Mouse (Mus musculus) MEL-GATA-1-ER (cell line): ENCODE results near the gene Pip4k2c.

Experiments
- DNase-seq: peaks from one replicate; pipeline ENCODE4 v3.0.0-alpha.2; 2012; ENCODE audit warnings: low read depth; ENCODE audit errors: extremely low read depth

The Pip4k2c gene

DNA sequence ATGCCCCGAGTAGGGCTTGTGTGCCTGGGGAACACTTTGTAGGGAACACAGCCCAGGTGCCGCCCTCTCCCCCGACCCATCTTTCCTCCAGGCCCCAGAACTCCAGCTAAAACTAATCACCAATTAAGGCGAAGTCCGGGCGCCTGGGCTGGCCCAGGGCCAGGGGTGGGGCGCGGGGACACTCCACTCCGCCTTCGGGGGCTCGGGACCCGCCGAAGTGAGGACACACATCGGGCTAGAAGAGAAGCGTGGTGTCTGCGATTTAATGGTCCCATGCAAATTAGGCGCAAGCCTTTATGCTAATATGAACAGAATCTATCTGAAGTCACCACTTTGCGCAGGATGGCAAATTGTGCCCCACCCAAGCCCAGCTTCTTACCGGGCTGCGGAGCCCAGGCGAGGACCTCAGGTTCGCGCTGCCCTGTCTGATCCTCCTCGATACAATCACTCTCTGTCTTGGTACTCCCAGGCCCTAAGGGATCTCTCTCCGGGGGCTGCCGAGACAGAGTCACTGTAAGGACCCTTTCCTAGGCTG lies 22.2 kb downstream of the Pip4k2c start:
- DNase-seq = no peak

DNA sequence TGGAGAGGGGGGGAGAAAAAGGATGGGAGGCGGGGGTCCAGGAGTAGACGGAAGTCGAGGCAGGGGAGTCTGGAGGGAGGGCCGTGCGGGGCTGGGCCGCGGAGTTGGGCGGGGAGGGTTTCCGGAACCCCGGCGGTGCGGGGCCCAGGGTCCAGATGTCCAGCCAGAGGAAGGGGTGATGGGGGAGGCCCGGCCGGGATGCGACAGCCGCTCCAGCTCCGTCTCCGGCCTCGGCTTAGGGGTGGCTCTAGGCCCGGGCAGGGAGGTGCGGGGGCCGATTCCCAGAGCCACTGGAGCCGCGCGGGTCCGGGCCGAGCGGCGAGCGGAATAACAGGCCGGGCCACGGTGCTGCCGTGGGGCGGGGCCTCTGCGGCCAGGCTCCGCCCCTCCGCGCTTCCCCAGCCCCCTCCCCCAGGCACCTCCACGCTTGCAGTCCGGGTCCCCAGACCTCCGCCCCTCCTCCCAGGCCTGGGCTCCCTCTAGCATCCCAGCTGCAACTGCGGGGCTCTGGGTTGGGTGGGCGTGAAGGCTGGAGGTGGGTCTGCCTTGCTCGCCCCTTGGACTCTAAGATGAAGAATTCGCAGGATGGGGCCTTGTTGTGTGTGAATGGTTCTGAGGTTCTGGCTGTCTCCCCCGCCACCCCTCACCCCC lies 22.8 kb downstream of the Pip4k2c start:
- no peak for DNase-seq

DNA sequence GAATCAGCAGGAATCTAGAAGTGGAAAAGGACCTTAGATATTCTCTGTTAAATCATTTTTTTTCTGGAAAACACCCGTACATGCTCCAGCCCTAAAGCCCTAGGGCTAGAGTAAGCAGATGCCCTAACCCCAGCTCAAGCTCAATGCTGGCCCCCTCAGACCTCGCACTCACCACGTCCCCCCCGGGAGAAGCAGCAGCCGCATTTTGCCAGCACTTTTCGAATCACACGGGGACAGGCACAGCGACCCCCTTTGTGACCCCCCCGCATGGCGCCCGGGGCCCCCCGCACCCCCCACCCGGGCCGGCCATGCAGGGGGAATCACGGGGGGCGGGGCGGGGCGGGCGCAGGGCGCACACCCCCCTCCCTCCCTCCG lies 23.3 kb downstream of the Pip4k2c start:
- no peak for DNase-seq

DNA sequence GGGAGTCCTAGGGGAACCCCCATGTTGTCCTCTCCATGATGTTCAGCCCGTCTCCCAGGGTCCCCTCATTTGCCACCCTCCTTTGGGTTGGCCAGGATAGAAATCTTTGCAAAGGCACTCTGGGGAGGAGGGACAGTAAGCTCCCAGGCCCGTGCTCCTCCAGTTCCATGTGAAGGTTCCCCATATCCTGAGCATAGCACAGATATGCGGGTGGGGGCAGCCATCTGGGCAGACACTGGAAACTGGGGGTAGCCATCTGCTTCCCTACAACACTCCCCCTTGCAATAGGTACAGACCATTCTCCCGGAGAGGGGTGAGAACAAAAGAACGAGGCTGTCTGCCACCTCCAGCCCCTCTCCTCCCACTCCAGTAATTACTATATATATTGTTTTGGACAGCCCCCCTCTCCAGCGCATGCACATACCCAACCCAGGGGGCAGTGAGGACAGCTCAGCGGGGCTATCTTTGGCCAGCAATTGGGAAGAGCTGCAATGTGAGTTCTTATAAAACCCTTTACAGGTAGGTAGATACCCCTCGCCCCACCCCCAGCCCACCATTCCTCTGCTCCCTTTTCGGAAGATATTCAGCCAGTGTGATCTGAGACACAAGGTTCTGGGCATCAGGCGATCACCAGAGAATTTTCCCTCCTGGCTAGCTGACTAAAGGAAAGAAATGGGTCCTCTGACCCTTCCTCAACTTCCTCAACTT lies 23.9 kb downstream of the Pip4k2c start:
- no peak for DNase-seq

DNA sequence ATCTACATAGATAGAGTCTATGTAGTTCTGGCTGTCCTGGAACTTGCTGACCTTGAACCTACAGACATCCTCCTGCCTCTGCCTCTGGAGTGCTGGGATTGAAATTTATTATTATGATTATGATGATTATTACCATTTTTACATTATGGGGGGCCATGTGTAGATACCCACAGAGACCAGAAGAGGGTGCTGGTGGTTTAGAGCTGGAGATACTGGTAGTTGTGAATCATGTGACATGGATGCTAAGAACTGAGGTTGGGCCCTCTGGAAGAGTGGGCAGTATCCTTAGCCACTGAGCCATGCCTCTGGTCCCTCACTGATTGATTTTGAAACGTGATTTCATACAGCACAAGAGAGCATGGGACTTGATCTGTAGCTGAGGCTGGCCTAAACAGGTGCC lies 24.9 kb downstream of the Pip4k2c start:
- DNase-seq = no peak

DNA sequence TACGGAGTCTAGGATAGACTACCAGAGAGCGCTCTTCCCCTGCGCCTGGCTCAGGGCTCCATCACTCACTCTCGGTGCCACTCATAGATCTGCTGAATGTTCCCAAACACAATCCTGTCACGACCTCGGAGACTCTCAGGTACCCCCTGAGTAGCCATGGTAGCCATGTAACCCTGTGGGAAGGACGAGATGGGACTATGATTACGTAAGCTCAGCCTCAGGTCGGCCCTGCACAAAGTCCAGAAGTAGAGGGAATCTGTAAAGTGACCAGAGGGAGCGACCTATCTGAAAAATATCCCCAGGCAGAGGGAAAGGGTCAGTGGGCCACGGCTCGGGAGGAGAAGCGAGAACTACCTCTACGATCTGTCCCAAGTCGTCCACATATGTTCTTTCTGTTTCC lies 25.9 kb downstream of the Pip4k2c start:
- DNase-seq = no peak

DNA sequence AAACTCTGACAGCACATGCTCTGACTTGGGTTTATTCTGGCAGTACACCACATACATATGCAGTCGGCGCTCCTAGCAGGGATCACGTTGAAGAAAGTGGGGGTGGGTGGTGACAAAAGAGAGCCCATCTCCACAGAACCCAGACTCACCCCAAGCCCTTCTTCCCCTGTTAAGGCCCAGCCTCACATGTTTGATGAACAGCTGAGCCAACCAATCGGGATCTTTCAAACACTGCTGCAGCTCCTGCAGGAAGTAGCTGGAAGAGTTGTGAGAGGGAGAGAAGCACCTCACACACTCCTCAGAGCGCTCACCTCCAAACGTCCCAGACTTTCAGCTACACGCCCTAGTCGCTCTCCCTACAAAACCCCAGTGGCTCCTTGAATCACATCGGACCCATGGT lies 26.3 kb downstream of the Pip4k2c start:
- DNase-seq = no peak

DNA sequence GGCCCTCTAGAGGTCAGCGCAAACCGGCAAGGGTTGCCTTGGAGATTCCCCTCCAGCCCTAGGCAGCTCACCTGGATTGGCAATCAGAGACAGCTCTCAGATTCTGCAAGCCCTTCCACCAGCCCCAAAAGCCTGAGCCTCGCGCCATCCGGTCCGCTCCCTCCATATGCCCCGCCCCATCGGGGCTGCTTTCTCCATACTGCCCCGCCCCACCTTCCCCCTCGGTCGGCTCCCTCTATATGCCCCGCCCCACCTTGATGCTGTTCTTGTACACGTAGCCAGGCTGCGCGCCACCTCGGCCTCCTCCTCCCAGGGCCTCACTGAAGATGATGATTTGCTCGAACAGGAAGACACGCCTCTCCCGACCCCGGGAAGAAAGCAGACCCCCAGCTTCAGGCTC lies 27.6 kb downstream of the Pip4k2c start:
- DNase-seq = no peak

DNA sequence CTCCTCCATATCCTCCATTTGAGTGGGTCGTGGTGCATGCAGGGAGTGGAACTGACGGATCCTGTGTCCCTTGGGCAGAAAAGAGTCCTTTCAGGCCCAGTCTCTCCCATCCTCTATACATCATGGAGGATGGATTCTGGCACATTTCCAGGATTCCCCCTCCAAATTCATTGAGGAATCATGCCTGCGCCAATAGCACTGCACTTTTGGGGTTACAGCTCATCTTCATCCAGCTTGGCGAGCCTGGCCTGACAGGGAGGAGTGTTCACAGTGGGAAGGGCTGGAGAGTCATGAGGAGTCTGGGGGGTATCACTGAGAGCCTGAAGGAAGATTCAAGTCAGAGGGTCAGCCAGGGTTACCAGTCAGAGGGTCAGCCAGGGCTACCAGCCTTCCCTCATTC lies 28.8 kb downstream of the Pip4k2c start:
- DNase-seq = no peak

DNA sequence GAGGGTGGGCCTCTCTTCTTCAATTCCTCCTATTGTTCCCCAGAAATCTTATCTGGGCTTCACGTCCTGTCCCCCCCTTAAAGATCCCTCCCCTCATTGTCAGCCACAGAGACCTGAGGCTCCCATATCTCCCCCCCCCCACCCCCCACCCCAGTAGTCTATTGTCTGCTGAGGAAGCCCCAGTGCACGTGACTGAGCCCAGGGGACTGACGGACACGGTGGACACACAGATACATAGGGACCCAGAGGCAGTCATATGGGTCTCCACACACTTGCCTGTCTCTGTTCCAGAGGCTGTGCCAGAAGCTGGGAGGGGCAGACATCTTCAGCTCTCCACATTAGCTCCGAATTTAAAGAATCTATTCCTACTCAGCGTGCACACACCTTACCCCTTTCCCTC lies 29.8 kb downstream of the Pip4k2c start:
- DNase-seq = no peak

DNA sequence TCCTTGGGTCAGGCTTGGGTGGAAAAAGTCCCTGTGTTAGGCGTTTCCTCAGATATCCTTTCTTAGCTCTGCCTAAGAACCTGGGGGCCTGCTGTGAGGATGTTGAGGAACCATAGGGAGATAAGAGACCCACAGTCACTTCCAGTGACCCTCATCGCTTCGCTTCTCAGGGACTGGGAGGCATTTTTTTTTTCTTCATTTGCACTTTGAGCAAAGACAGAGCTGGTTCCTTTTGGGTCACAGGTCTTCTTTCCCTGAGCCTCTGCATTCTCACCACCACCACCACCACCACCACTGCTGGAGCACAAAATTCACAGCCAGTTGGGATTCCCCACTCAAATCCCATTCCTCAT lies 30.7 kb downstream of the Pip4k2c start:
- no peak for DNase-seq

DNA sequence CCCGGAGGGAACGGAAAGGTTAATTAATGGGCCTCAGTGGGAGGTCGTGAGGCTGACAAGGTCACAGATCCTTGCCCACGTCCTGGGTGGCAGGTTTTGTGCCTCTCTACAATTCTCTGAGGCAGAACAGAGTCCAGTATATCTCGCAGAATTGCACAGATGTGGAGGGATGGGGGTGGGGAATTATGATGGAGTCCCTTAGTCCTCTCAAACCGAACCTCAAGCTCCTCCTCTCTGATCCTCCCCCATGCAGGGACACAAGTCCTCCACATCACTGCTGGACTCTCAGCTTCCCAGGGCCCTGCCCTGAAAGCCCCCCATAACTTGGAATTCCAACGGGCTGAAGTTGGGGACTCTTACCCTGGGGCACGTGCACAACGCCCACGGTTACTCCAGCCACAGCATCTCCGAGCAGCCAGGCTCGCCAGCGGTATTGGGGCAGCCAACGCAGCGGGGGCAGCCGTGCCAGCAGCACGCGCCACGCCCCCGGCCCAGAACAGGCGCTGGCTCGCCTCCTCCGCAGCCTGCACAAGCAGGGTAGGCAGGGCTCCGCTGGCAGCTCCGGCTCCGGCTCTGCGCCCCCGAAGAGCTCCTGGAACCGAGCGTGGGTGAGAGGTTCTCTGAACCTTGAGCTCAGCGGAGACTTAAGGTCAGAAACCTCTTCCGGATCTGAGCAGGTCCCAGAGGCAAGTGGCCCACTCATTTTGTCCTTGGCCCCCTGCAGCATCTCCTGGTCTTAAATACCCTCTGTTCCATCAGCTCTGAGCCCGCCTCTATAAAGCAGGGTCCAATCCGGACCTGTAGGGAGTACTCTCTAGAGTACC lies 31.3 kb downstream of the Pip4k2c start, which contains the start of gene Slc26a10:
TSS of gene Slc26a10 (minus strand) at position 775 of the 824 bp plus-strand sequence.
- DNase-seq = no peak

DNA sequence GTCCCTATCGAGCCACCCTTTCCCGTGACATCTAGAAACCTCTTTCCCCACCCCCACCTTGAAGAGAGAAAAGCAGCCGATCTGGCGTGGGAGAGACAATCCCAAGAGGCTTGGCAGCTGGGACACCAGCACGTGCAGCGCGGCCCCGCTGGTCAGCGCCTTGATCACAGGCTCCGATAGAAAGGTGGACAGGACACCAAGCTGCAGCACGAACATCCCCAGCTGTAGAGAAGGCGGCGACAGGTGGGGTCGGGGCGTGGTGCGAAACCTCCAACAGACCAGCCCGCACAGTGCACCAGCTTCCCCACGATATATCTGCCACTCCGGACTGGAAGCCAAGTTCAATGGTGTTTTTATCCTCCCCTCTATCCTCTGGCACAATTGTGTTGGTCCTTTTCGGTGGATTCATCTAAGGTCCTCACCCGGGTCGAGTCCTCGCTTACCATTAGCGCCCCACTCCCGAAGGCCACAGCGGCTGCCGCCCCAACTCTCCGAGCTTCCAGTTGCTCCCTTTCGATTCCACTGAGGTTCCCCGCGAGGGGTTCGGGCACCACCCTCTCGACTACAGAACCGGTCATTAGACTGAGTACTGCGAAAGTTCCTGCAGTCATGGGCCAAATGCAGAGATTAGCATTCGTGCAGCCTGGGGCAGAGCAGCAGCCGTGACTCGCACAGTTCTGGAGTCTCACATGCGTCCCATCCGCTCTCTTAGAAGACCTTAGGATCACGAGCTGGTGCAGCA lies 32.9 kb downstream of the Pip4k2c start:
- no peak for DNase-seq

DNA sequence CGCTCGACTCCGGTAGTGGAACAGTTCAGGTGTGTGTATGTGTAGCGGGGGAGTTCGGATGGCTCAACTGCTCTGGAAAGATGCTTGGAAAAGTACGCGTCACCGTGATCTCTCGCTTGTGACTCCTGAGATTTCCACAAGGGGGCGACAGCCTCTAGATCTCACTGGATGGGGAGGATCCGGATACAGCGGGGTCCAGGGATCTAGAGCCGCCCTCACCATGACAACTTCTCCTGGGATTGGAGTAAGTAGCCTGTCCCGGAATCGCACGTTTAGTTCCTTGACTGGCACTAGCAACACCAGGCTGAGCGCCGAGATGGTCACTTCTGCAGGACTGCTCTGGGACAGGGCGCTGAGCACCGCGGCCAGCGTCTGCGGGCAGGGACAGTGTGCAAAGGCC lies 33.7 kb downstream of the Pip4k2c start:
- DNase-seq = no peak

DNA sequence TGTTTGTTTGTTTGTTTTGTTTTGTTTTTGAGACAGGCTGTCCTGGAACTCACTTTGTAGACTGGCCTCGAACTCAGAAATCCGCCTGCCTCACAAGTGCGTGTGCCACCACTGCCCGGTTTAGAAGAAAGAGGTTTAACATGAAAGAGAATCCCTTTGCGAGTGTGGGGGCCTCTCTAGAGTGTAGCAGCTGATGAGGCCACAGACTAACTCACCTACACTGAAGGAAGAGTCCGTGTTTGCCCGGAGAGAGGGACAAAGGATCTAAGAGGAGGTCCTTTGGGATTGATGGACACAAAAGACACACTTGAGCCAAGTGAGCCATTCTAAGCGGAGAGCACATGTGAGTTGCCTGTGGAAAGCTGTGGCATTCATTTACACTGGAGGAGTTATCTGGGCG lies 34.1 kb downstream of the Pip4k2c start:
- DNase-seq = no peak

DNA sequence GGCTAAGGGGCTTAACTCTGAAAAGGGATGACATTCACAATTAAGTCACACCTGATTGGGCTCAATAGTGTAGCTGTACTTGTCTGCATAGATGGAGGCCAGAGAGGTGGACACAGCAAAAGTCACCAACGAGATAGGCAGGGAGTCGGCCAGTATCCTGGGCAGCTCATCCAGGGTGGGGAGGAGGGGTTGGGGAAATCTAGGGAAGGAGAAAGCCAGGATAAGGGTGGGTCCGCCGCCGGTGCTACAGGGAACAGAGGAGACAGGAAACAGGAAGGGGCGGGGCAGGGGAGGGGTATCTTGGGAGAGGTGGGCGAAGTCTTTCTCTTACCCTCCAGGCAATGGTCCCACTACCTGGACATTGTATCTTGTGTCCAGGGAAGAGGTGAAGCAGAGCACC lies 34.6 kb downstream of the Pip4k2c start:
- DNase-seq = no peak

DNA sequence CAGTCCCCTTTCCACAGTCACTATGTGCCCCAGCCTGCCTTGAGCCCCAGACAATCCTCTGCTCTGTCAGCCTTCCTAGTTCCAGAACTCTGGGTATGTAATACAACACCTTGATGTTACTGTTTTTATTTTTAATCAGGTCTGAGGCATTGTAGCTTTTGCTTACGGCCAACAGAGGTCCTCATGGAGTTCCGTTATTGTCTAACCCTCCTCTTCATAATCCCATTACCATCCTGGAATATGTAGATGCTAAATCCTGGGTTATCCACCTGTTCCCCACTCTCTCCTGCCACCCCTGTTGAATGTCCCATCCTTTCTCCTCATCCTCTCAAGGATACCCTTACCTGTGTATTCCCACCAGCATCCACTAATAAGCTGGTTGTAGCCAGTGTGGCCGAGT lies 35.2 kb downstream of the Pip4k2c start:
- DNase-seq = no peak

DNA sequence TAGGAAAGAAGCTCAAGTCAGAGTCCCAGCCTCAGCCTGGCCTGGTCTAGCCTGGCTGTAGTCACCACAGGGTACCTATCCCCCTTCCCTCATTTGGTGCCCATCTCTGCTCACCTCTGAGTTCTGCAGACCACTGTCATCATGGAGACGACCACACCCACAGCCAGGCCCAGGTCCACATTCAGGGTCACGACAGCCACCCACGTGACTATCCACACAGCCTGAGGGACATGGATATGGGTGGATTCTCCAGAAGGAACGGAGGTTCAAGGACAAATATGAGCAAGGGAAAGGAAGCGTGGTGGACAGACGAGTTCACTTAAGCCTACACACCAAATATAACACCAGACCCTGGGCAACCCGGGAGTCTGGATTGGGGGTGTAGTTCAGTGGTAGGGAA lies 37.2 kb downstream of the Pip4k2c start:
- no peak for DNase-seq

DNA sequence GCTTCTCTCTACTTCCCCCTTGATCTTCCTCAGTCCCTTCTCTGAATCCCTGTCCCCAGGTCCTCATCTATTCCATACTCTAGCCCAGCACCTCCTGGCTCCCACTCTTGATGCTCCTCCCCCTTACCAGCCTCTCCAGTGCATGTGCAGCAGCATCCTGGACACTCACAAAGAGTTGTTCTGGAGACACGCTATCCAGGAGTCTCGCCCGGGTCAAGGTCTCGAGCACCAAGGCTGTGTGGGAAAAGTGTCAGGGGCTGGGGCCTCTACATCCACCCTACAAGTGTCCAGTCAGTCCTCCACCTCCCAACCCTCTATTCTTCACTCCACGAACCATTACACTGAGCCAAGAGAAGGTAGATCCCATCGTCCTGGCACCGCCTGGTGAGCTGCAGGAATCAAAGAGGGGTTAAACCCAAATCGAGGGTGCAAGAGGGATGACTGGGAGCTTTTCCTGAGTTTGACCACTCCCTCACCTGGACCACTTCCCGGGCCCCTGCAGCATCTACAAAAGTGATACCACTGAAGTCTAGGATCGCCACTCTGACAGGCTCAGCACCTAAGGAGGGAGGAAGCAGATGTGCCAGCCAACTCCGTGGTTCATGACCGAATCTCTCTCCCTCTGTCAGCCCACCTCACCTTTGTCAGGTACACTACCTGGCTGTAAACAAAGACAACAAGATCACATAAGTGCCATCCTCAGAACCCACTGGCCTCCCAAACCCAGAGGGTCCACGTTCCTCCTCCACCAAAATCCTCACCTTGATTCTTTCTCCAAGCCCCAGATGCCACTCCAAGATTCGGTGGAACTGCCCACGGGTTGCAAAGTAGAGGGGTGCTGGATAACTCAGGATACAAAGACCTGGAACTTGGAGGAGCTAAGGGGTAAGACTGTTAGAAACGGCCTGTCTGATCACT lies 38.0 kb downstream of the Pip4k2c start:
- DNase-seq = no peak

DNA sequence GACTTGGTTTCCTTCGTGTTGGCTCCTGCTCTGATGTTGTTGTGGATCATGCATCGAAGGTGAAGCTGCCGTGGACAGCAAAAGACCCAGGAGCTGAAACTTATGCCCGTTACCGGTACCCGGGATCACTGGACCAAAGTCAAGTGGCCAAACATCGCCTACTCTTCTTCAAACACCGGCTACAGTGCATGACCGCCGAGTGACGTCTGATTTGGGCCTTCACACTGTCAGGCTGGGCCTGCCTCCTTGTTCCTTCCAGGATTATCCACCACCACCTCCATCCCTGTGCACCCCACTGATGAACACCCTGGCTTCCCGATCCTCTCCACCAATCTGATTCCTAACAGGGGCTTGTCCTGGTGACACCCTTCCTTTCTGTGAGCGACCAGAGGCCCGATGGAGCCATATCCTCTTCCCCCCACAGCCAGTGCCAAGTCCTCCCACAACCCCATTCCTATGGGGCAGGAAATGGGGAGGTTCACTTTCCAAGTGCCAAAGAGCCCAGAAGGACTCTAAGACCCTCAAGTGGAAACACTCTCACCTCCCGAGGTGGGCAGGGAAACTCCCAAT lies 39.7 kb downstream of the Pip4k2c start:
- no peak for DNase-seq
